Mouse (Mus musculus) limb, embryonic 10.5 days (tissue): Measurements from ENCODE around the gene Ldhb. TPM values are rescaled to one million over a fixed set of nuclear protein-coding genes. Genes with fewer than 3 reads are reported as not detected.
A peak's percentile ranks its signal among the peaks of the same experiment; 100 is the strongest.
"Not testable (repeated sequence)": the region's sequence is repeated elsewhere in the genome, so short reads cannot be mapped to it uniquely, and the experiment has no call there.

Experiments used
- DNase-seq: peaks from one replicate; pipeline ENCODE4 v3.0.0-alpha.2; 2017; ENCODE audit warnings: low spot score
- H3K27ac ChIP-seq: fragments of 300-500 bp; sonication (generic); 2 replicates; pipeline ENCODE4 v1.5.1; 2016; ENCODE audit warnings: mild to moderate bottlenecking
- H3K27me3 ChIP-seq: fragments of 300-500 bp; sonication (generic); 2 replicates; pipeline ENCODE4 v1.6.1; 2016; ENCODE audit warnings: low read depth, mild to moderate bottlenecking; ENCODE audit not compliant: poor library complexity, severe bottlenecking
- H3K36me3 ChIP-seq: fragments of 300-500 bp; sonication (generic); 2 replicates; pipeline ENCODE4 v1.6.1; 2016; ENCODE audit warnings: mild to moderate bottlenecking, moderate library complexity
- H3K4me1 ChIP-seq: fragments of 300-500 bp; sonication (generic); 2 replicates; pipeline ENCODE4 v1.6.1; 2016
- H3K4me3 ChIP-seq: fragments of 300-500 bp; sonication (generic); 2 replicates; pipeline ENCODE4 v1.5.1; 2016; ENCODE audit warnings: mild to moderate bottlenecking, moderate library complexity
- H3K9me3 ChIP-seq: fragments of 300-500 bp; sonication (generic); replicated peaks from 2 replicates; pipeline ENCODE4 v1.6.1; 2016; ENCODE audit warnings: mild to moderate bottlenecking
- WGBS: fragments of 180-500 bp; shearing (Covaris S2); methylation state at CpG from one replicate; pipeline ENCODE4 v1.1.7; 2016; 5-methylcytosine and 5-hydroxymethylcytosine counted together
- polyA plus RNA-seq: library from polyadenylated mRNA; unstranded; fragments of >200 nt; fragmentation: Nextera tagmentation; extraction: Ambion mirVana; gene quantifications from 2 replicates; pipeline ENCODE4 v1.2.1, GENCODE M21; 2016

The Ldhb gene
- polyA plus RNA-seq, 1 experiment from 2014 or later, result 535 TPM

DNA sequence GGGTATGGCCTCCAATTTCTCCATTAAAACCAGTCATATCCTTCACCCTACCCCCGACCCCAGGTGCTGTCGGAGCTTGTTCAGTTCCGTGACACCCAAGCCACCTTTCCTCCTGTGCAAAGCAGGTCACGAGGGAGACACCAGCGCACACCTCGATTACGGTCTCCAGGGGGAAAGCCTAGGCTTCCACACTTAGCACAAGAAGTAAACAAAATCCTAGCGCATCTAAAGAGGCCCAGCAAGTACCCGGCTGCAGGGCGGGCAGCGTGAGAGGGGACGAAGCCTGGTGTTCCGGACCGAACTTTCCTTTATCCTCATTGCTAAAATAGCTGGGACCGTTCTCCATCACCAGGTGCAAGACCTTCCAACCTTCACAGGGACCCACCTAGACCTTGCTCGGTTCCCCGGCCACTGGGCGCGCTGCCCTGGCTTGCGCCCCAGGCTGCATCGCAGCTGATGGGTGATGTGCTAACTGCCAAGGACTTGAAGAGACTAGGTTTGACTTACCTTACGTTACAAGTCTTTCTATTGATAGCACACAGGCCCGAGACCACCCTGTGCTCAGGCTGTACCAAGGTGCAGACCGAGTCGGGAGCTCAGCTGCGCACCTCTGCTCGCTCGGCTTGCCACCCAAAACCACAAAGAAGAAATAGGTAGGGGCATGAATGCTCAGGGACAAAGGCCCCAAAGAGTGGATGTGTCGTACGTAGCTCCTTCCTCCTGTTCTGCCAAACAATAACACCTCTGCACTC is 548 bp downstream of the Ldhb start:
- peaks cover 32% of the 10 kb centered on the region for H3K36me3 ChIP-seq
- peak overlapping the region; percentile 92 for H3K27ac ChIP-seq
- H3K4me1 ChIP-seq, result peaks cover 59% of the 10 kb centered on the region
- DNase-seq, result no peak
- H3K9me3 ChIP-seq, result no peaks in the 10 kb centered on the region
- peak overlapping the region; percentile 72 for H3K4me3 ChIP-seq
- under 1% methylated on average over 30 of the region's 30 CpGs for WGBS
- H3K27me3 ChIP-seq, result peaks cover 12% of the 10 kb centered on the region

DNA sequence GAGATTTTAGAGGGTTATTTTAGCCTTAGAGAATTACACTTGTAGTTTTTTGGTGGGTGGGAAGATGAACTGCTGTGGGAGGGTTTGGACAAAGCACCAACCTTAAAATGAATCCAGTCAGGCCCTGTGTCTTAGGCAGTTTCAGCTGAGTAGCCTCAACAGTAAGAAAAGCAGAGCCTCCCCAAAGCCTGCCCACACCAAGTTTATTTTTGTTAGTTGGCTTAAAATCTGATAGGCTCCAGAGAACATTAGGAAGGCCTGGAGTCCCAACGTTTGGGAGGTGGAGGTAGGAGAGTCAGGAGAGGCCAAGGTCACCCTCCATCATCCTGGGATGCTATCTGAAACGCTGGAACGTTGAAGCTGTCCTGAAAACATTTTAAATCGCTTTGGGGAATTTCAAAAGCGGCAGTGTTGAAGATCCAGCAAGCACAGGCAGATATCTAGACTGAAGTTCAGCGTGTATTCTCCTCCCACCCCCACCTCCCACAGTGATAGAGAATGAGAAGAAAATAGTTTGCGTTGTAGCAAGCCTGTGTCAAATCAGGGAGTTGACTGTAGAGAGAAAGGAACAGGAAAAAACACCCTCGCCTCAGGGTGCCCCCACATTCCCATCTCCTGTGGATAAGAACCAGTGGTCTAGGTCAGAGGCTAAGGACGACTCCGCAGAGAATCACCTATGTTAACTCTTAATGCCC is 1.3 kb downstream of the Ldhb start:
- 9% methylated on average over 10 of the region's 10 CpGs for WGBS
- peaks cover 12% of the 10 kb centered on the region for H3K27me3 ChIP-seq
- peak; percentile 34 for DNase-seq

DNA sequence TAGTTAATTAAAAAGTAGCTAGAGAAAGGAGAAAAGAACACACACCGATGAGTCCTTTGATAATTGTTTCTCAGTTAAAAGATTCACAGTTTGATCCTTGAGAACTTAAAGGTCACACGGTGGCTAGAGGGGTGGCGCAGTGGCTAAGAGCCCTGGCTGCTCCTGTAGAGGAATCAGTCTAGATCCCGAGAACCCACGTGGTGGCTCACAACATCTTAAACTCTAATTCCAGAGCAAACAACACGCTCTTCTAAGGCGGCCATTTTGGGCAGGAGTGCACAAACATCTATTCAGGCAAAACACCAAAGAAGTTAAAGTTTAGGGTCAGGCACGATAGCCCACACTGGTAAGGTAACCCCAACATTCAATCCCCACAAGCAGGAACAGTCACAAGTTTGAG is 4.2 kb downstream of the Ldhb start:
- Histone ChIP-seq H3K36me3 (peaks cover 63% of the 10 kb centered on the region), H3K4me1 (peaks cover 31% of the 10 kb centered on the region), H3K27me3 (no peaks in the 10 kb centered on the region), H3K9me3 (no peaks in the 10 kb centered on the region), H3K27ac (peak overlapping the region; percentile 58; the same call in 1 of the 2 replicates), H3K4me3 (no peak overlapping the region)
- 89% methylated on average over 8 of the region's 8 CpGs for WGBS
- no peak for DNase-seq

More for the DNA sequence above, 1.3 kb downstream of the Ldhb start:
- H3K27ac ChIP-seq, result peak overlapping the region; percentile 92
- peaks cover 39% of the 10 kb centered on the region for H3K36me3 ChIP-seq
- H3K9me3 ChIP-seq, result no peaks in the 10 kb centered on the region
- peaks cover 52% of the 10 kb centered on the region for H3K4me1 ChIP-seq
- peak overlapping the region; percentile 72 for H3K4me3 ChIP-seq

DNA sequence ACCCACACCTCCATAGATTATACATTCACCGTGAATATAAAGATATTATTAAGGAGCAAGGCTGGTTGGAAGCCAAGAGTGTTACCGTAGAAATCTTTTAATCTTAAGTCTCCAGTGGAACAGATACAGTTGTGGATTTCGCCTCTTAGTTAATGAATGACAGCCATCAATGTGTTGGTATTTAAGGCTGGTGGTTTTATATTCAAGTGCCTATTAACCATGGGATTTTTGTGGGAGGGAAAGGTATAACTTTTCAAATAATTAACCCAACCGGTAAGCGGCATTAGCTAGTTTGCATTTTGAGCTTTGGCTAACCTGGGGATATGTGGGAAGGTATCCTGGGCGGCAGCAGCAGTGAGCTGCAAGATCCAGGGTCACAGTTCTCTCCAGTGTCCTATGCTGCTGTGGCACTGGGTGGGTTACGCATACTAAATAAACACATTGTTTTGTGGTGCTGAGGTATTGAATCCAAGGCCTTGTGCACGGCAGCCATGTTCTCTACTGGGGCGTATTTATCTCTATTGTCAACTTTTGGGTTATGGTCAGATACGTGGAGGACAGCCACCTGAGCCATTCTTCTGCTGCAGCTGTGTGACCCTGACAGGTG is 5.1 kb downstream of the Ldhb start:
- peaks cover 73% of the 10 kb centered on the region for H3K36me3 ChIP-seq
- no peak overlapping the region for H3K4me3 ChIP-seq
- WGBS, result 93% methylated on average over 10 of the region's 10 CpGs
- H3K4me1 ChIP-seq, result peaks cover 24% of the 10 kb centered on the region
- no peak for DNase-seq
- H3K9me3 ChIP-seq, result no peaks in the 10 kb centered on the region
- no peak overlapping the region for H3K27ac ChIP-seq
- no peaks in the 10 kb centered on the region for H3K27me3 ChIP-seq

DNA sequence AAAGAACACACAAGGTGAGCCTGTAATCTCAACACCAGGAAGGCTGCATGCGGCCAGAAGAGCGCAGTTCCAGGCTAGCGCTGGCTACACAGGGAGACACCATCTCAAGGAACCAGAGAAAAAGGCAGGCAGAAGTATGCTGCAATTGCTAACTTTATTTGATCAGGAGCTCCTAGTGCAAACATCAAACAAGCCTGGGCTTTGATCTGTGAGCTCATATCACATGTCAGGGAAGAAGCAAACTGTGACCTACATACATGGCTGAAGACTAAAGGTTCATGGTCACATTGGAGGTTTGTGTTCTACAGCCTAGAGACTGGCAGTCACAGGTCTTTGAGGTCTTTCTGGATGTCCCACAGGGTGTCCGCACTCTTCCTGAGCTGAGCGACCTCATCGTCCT is 17.6 kb downstream of the Ldhb start:
- WGBS, result 93% methylated on average over 6 of the region's 6 CpGs
- peaks cover 90% of the 10 kb centered on the region for H3K36me3 ChIP-seq

DNA sequence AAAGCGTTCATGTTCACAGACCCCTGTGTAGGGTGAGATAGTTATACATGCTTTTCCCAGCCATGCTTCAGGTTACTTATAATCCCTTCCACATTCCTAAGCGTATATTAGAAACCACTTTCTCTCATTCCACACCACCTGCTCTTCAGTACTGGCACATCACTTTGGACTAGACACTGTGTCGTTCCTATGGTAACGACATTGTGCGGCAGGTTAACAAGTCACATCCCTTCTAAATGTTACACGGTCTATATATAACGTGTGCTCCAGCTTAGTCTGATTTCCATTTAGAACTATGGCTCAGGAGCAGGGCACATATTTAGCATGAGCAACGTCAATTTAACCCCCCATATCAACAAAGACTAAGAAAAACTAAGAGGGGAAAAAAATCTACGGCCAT is 20.1 kb downstream of the Ldhb start:
- no peak overlapping the region for H3K27ac ChIP-seq
- WGBS, result 92% methylated on average over 9 of the region's 9 CpGs
- no peak overlapping the region for H3K4me3 ChIP-seq
- DNase-seq, result no peak
- H3K36me3 ChIP-seq, result peaks cover 72% of the 10 kb centered on the region
- H3K4me1 ChIP-seq, result no peaks in the 10 kb centered on the region
- H3K27me3 ChIP-seq, result no peaks in the 10 kb centered on the region
- H3K9me3 ChIP-seq, result no peaks in the 10 kb centered on the region

More for the DNA sequence above, 17.6 kb downstream of the Ldhb start:
- not testable (repeated sequence) for DNase-seq, H3K27ac ChIP-seq, H3K4me3 ChIP-seq, H3K27me3 ChIP-seq, H3K4me1 ChIP-seq, H3K9me3 ChIP-seq

DNA sequence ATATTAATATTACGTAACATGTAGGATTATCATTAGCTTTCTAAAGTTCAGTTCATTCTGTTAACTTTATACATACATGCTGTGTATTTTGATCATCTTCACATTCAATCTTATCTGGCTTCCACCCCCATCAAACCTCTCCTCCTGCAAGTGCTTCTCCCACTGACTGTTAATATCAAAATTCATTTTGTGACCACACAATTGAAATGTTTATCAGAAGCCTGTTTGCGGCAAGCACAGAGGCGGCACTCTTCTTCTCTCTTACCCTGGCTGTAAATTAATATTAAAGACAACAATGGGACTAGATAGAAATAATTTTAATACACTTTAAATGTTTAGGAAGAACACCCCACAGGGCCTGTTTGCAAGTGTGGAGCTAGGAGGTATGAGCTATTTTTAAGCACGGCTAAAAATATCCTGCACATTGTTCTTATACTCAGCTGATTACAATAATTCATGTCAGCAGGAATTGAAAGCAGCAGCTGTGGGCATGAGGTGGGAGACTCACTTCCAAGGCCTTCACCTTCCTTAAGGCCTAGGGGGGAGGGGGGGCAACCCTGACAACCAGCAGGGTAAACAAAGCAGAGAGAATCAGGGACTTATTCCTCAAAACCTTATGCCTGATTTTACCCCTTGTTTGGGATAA is 22.2 kb downstream of the Ldhb start:
- no peaks in the 10 kb centered on the region for H3K27me3 ChIP-seq
- H3K4me3 ChIP-seq, result no peak overlapping the region
- H3K4me1 ChIP-seq, result no peaks in the 10 kb centered on the region
- no peaks in the 10 kb centered on the region for H3K9me3 ChIP-seq
- no peak for DNase-seq
- WGBS, result 87% methylated on average over 4 of the region's 4 CpGs
- H3K27ac ChIP-seq, result no peak overlapping the region
- peaks cover 52% of the 10 kb centered on the region for H3K36me3 ChIP-seq

DNA sequence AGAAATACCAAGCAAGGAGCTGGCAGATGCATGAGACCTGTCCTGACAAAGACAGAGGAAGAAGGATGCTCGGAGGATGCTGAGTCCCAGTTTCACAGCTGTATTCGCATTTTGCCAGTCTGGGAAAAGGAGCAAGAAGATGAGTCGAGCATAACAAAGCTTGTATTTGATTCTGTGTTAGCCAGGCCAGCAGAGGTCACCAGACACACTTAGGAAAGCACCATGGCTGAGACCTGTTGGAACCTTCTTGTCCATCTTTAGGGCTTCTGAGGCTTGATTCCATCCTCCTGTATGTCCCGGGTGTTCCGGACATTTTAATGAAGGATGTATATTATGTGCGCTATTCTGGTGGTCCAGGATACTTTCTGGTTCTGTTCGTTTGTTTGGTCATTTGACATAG is 30.5 kb downstream of the Ldhb start:
- H3K9me3 ChIP-seq, result no peaks in the 10 kb centered on the region
- H3K4me3 ChIP-seq, result no peak overlapping the region
- WGBS, result 82% methylated on average over 7 of the region's 7 CpGs
- H3K4me1 ChIP-seq, result no peaks in the 10 kb centered on the region
- H3K27ac ChIP-seq, result no peak overlapping the region
- no peaks in the 10 kb centered on the region for H3K36me3 ChIP-seq
- DNase-seq, result no peak
- no peaks in the 10 kb centered on the region for H3K27me3 ChIP-seq

DNA sequence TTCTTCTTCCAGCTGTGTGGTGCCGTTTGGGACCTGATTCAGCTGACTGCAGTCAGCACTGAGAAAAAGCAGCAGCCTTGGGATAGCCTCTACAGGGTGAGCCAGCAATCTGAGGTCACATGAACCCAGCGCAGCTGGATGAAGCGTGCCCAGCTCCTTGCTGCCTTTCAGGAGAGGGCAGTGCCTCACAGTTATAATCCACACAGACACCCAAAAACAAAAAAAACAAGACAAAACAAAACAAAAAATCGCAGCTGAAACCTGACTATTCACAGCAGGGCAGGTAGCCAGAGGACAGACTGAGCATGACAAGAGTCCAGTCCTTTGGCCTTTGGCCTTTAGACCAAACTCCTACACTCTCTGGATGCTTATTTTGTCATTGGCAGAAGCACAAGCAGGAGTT is 35.0 kb downstream of the Ldhb start, which contains the start of gene Gys2:
TSS of gene Gys2 (minus strand) at position 309 of the 403 bp plus-strand sequence.
- Histone ChIP-seq H3K27ac (no peak within 1 kb of the TSS), H3K4me3 (no peak within 1 kb of the TSS), H3K36me3 (no peaks in the 10 kb centered on the region), H3K9me3 (no peaks in the 10 kb centered on the region), H3K27me3 (no peaks in the 10 kb centered on the region), H3K4me1 (no peaks in the 10 kb centered on the region; the same call in 1 of the 2 replicates)
- no peak for DNase-seq
- 61% methylated on average over 4 of the region's 4 CpGs for WGBS

DNA sequence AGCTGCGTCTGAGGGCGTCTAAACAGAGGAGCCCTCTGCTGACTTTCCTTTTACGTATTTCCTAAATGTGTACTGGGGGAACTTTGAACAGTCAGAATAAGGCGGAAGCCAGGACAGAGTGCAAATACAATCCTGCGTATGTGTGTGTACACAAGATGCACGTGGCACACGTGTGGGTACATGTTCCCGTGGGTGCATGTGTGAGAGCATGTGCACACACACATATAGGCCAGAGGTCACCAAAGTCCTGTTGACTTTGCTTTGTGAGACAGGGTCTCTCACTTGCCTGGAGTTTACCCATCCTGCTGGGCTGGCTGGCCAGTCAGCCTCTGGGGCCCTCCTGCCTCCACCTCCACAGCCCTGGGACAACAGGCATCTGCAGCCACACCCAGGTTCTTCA is 36.6 kb downstream of the Ldhb start:
- Histone ChIP-seq H3K9me3 (no peaks in the 10 kb centered on the region), H3K27me3 (no peaks in the 10 kb centered on the region), H3K36me3 (no peaks in the 10 kb centered on the region), H3K4me1 (no peaks in the 10 kb centered on the region; the same call in 1 of the 2 replicates), H3K27ac (no peak overlapping the region), H3K4me3 (no peak overlapping the region)
- DNase-seq, result no peak
- WGBS, result 90% methylated on average over 8 of the region's 8 CpGs

DNA sequence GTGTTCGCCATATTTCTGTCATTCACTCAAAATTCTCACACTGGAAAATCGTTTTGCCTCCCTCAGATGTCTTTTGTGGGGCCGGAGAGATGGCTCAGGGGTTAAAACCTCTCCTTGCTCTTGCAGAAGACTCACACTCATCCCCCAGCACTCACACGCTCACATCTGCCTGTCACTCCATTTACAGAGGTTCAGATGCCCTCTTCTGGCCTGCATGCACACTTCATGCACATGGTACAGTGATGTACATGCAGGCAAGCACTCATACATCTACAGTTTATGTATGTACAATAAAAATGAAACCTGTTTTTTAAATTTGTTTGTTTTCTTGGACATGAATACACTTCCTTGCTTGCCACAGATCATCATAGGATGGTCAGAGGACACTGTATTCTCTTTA is 38.2 kb downstream of the Ldhb start:
- WGBS, result 61% methylated on average over 4 of the region's 4 CpGs
- Histone ChIP-seq H3K4me1 (no peaks in the 10 kb centered on the region; the same call in 1 of the 2 replicates), H3K27ac (no peak overlapping the region), H3K4me3 (no peak overlapping the region), H3K9me3 (no peaks in the 10 kb centered on the region), H3K36me3 (no peaks in the 10 kb centered on the region), H3K27me3 (no peaks in the 10 kb centered on the region)
- DNase-seq, result no peak

DNA sequence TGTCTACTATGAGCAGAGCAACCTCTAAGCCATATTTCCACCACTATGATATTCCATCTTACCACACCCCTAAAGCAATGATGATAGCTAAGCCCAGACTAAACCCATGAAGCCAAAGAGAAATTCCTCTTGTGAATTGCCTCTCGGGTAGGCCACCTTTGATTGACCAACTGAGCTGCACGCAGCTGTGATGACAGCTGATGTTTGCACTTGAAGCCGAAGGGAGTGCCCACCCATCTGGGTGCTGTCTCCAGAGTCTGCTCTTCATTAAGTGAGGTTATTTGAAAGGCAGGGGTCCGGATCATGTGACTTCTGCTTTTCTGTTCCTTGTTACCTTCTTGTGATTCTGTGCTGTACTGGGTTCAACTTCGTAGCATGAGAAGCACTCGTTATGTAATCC is 45.6 kb downstream of the Ldhb start:
- DNase-seq, result no peak
- Histone ChIP-seq H3K27ac (no peak overlapping the region), H3K4me1 (no peaks in the 10 kb centered on the region), H3K4me3 (no peak overlapping the region), H3K27me3 (no peaks in the 10 kb centered on the region), H3K36me3 (no peaks in the 10 kb centered on the region), H3K9me3 (no peaks in the 10 kb centered on the region)
- WGBS, result 74% methylated on average over 6 of the region's 6 CpGs
